Mouse (Mus musculus): ENCODE results near the gene Rab14. TPM values are rescaled to one million over a fixed set of nuclear protein-coding genes. Genes with fewer than 3 reads are reported as not detected.

Gene Rab14
- polyA plus RNA-seq, 1 experiment from 2014 or later, result 436 TPM

DNA sequence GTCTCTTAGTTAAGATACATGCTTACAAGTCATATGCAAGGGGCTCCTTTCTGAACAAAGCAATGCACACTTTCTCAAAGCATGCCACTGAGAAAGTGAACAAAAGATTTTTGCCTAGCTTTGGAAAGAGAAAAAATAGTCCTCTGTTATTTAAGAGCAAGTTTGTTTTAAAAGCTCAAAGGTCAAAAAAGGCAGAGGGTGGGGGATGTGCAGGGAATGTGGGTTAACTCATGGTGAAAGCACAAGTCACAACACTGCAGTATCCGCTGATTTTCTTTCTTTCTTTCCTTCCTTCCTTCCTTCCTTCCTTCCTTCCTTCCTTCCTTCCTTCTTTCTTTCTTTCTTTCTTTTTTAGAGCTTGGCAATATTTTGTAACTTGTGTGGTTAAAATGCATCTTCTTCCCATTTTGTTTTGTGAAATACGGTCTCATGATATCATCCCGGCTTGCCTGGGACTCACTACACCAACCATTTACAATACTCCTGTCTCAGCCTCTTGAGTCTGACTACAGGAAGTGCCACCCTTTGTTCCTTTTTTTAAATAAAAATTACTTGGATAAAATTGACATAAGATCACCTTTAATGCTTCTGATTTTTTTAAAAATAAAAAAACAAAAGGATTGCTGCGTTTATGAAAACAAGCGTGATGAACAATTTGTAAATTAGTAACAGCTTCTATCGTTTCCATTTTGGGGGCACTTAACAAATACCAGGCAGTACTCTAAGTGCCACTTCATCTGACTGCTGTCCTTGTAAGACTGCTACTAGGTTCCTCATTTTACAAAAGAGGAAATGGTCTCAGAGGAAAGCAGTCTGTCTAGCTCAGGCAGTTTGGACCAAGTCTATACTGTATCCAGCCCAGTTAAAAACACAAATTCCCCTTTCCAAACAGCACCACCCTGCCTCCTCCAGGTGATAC lies 5.0 kb downstream of the Rab14 start:
- Histone ChIP-seq H3K4me1 (replicated peaks) (peaks cover 29% of the 10 kb centered on the region), H3K9ac (no peak overlapping the region), H3K4me3 (no peak overlapping the region), H3K27me3 (no peaks in the 10 kb centered on the region), H3K4me2 (no peak overlapping the region), H3K9me3 (no peaks in the 10 kb centered on the region), H3K27ac (replicated peaks) (no peak overlapping the region), H3K36me3 (no peaks in the 10 kb centered on the region)
- ATAC-seq (ENCODE audit: low FRiP score, low read depth), result no peak
- 84% methylated on average over 6 of the region's 6 CpGs for WGBS

DNA sequence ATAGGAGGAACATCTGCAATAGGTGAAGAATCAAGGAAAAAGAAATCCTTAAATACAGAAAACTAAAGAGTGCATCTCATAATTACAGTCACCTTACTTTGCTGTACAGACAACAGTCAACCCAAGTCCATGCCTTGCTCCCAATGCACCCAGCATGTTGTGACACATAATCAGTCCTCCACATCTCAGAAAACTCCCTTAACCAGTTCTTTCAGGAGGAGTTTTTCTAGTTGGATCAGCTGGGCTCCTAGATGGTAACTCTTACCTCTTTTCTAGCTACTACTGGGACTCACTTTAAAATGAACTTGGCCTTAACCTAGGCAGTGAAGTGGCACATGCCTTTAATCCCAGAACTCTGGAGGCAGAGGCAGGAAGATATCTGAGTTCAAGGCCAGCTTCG lies 6.9 kb downstream of the Rab14 start:
- Histone ChIP-seq H3K4me3 (no peak overlapping the region), H3K27ac (replicated peaks) (no peak overlapping the region), H3K9me3 (no peaks in the 10 kb centered on the region), H3K36me3 (peaks cover 16% of the 10 kb centered on the region), H3K4me2 (no peak overlapping the region), H3K4me1 (replicated peaks) (peaks cover 20% of the 10 kb centered on the region), H3K27me3 (no peaks in the 10 kb centered on the region), H3K9ac (no peak overlapping the region)
- ATAC-seq (ENCODE audit: low FRiP score, low read depth), result no peak
- WGBS, result 92% methylated on average over 1 of the region's 1 CpGs

DNA sequence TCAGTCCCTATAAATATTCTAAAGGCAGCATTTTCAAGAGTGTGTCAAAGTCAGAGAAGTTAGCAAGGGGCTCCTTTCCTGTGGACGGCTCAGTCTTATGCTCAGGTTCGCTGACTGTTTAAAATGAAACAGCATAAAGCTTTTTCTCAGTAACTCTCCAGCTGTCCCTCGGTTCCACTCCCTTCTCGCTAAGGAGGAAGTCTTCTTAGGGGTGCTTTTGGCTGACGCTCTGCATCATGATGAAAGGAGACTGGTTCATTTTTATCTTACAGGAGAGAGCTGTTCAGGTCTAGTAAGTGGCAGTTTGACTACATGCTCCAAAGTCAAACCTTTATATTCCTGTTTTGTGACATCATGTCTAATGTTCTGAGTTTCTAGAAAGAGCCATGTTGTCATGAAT lies 12.0 kb downstream of the Rab14 start:
- no peak for ATAC-seq (ENCODE audit: low FRiP score, low read depth)
- Histone ChIP-seq H3K36me3 (peaks cover 40% of the 10 kb centered on the region), H3K27me3 (no peaks in the 10 kb centered on the region), H3K9me3 (no peaks in the 10 kb centered on the region), H3K27ac (replicated peaks) (no peak overlapping the region), H3K4me2 (no peak overlapping the region), H3K4me1 (replicated peaks) (no peaks in the 10 kb centered on the region; the same call in none of the 2 replicates), H3K9ac (no peak overlapping the region), H3K4me3 (no peak overlapping the region)
- WGBS, result 89% methylated on average over 5 of the region's 5 CpGs

DNA sequence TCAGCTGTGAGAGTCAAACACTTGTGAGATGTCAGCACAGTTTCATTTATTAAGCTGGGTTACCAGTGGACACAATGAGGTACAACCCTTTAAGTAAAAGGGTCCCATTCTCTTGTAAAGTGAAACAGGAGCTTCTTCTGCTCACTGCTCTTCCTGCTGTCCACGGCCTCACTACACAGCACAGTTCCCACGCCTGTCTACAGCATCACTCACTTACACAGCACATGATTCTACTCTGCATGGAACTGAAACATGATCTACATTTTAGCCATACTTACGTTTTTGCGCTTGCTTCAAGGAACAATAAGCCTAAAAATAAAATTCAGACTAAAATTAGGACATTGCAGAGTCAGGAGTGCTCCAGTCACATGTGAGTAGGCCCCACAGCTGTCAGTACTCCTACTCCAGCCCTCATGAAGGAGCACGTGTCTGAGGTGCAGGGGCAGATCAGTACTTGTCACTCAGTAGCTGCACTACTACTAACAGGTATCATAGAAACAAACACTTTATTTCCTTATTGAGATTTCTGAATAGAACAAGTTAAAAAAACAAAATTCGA lies 17.7 kb downstream of the Rab14 start:
- no peak for ATAC-seq (ENCODE audit: low FRiP score, low read depth)
- Histone ChIP-seq H3K4me3 (no peak overlapping the region), H3K36me3 (peaks cover 47% of the 10 kb centered on the region), H3K27me3 (no peaks in the 10 kb centered on the region), H3K9ac (no peak overlapping the region), H3K9me3 (no peaks in the 10 kb centered on the region), H3K4me1 (replicated peaks) (no peaks in the 10 kb centered on the region), H3K27ac (replicated peaks) (no peak overlapping the region), H3K4me2 (no peak overlapping the region)
- 88% methylated on average over 6 of the region's 6 CpGs for WGBS

DNA sequence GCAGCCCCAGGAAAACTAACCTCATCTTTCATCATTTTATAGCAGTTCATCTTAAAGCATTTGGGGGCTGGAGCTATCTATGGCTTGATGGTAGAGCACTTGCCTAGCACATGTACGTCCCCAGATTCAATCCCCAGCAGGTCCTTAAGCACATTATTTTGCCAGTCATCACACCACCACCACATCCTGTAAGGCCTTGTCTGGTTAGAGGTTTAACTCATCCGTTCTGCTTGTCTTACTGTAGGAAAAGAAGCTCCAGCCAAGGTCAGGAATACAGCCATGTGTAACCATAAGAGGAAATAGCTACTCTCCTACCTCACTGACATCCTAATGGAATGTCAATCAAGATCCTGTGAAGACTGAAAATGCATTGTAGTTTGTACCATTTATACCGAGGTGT lies 22.8 kb downstream of the Rab14 start:
- H3K27ac ChIP-seq (replicated peaks), result no peak overlapping the region
- H3K4me1 ChIP-seq (replicated peaks), result no peaks in the 10 kb centered on the region
- no peaks in the 10 kb centered on the region for H3K9me3 ChIP-seq
- H3K4me2 ChIP-seq, result no peak overlapping the region
- peaks cover 65% of the 10 kb centered on the region for H3K36me3 ChIP-seq
- H3K4me3 ChIP-seq, result no peak overlapping the region
- WGBS, result 84% methylated on average over 3 of the region's 3 CpGs
- no peaks in the 10 kb centered on the region for H3K27me3 ChIP-seq
- no peak overlapping the region for H3K9ac ChIP-seq
- no peak for ATAC-seq (ENCODE audit: low FRiP score, low read depth)

DNA sequence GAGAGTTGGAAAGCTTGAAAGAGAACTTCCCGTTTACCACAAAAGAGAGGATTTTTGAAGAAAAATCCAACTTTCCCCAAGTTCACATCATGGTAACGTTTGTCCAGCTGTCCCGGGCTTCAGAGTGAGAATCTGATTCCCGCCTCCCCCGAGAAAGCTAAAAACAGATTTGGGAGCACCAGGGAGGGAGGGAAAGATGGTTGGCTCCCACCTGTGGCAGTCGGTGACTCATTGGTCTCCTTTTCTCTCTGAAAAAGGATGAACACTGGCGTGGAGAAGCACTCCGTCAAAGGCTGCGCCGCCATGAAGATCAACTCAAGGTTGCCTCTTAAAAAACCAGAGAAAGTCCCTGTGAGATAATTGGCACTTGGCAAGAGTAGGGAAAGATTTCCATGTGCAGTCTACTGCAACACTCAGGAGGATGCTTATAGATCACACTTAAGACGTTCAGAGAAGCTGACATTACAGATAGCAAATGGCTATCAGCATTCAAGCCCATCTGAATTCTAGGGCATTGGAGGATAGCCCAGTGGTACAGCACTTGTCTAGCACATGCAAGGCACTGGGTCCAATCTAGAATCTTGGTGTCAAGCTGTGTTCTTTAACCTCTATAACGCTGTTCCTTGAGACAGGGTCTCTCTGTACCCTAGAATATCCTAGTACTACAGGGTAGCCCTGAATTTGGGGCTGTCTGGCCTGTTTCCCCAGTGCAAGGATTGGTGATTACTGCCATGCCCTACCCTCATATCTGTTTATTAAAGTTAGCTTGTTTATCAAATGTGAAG lies 25.4 kb downstream of the Rab14 start:
- Histone ChIP-seq H3K36me3 (peaks cover 65% of the 10 kb centered on the region), H3K27ac (replicated peaks) (no peak overlapping the region), H3K4me3 (no peak overlapping the region), H3K9ac (no peak overlapping the region), H3K4me1 (replicated peaks) (no peaks in the 10 kb centered on the region), H3K4me2 (no peak overlapping the region), H3K27me3 (no peaks in the 10 kb centered on the region), H3K9me3 (no peaks in the 10 kb centered on the region)
- ATAC-seq (ENCODE audit: low FRiP score, low read depth), result no peak
- WGBS, result 91% methylated on average over 12 of the region's 12 CpGs

DNA sequence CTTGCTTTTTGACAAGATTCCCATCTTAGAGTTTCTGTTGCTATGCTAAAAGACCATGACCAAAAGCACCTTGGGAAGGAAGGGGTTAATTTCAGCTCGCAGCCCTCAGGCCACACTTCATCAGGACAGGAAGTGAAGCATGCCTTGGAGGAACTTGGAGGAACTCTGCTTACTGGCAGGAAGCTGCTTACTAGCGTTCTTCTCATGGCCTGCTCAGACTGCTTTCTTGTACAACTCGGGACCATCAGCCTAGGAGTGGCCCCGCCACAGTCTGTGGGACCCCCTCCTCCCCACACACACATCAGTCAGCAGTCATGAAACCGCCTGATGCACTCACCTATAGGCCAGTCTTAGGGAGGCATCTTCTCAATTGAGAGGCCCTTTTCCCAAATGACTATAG lies 26.8 kb downstream of the Rab14 start:
- no peak overlapping the region for H3K27ac ChIP-seq (replicated peaks)
- H3K4me2 ChIP-seq, result no peak overlapping the region
- 60% methylated on average over 5 of the region's 5 CpGs for WGBS

DNA sequence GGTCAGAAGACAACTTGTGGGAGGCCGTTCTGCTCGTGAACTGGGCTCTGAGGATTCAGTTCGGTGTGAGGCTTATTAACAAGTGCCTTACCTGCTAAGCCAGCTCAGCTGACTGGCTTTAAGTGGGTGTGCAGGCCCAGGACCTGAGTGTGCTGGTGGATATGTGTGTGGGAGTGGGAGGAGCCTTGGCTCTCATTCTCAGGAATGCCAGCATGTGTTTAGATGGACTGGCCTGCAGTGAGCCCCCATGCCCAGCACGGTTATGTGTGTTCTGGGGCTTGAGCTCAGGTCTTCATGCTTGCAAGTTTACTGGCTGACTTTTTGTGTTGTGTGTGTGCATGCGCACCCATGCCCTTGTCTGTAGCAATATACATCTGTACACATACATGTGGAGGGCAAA lies 27.3 kb downstream of the Rab14 start:
- H3K36me3 ChIP-seq, result peaks cover 63% of the 10 kb centered on the region
- H3K27ac ChIP-seq (replicated peaks), result no peak overlapping the region
- H3K27me3 ChIP-seq, result no peaks in the 10 kb centered on the region
- H3K4me2 ChIP-seq, result no peak overlapping the region
- H3K4me1 ChIP-seq (replicated peaks), result no peaks in the 10 kb centered on the region
- H3K9me3 ChIP-seq, result no peaks in the 10 kb centered on the region
- H3K9ac ChIP-seq, result no peak overlapping the region
- no peak for ATAC-seq (ENCODE audit: low FRiP score, low read depth)
- 92% methylated on average over 5 of the region's 5 CpGs for WGBS
- H3K4me3 ChIP-seq, result no peak overlapping the region

More for the DNA sequence above, 26.8 kb downstream of the Rab14 start:
- ATAC-seq (ENCODE audit: low FRiP score, low read depth), result no peak
- Histone ChIP-seq H3K4me1 (replicated peaks) (no peaks in the 10 kb centered on the region), H3K4me3 (no peak overlapping the region), H3K27me3 (no peaks in the 10 kb centered on the region), H3K9ac (no peak overlapping the region), H3K9me3 (no peaks in the 10 kb centered on the region), H3K36me3 (peaks cover 63% of the 10 kb centered on the region)

DNA sequence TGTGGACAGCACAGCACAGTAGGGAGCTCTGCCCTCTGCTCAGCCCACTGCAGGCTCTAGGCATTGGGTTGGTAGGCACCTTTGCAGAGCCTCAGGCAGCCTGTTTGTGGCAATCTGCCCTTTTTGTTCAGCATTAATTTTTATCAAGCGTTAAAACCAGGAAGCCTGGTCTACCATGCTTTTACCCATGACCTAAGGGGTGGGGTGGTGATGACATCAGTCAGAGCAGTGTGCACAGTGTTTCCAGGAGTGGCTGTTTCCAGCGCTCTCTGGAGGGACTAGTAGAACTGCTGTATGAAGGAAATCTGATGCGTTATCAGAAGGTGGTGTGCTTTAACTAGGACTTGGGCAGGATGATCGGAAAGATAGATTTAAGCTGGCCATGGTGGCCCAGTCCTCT lies 28.7 kb downstream of the Rab14 start:
- Histone ChIP-seq H3K36me3 (peaks cover 61% of the 10 kb centered on the region), H3K27ac (replicated peaks) (no peak overlapping the region), H3K4me3 (no peak overlapping the region), H3K4me1 (replicated peaks) (no peaks in the 10 kb centered on the region), H3K9ac (no peak overlapping the region), H3K9me3 (no peaks in the 10 kb centered on the region), H3K27me3 (no peaks in the 10 kb centered on the region), H3K4me2 (no peak overlapping the region)
- WGBS, result 88% methylated on average over 4 of the region's 4 CpGs
- no peak for ATAC-seq (ENCODE audit: low FRiP score, low read depth)

DNA sequence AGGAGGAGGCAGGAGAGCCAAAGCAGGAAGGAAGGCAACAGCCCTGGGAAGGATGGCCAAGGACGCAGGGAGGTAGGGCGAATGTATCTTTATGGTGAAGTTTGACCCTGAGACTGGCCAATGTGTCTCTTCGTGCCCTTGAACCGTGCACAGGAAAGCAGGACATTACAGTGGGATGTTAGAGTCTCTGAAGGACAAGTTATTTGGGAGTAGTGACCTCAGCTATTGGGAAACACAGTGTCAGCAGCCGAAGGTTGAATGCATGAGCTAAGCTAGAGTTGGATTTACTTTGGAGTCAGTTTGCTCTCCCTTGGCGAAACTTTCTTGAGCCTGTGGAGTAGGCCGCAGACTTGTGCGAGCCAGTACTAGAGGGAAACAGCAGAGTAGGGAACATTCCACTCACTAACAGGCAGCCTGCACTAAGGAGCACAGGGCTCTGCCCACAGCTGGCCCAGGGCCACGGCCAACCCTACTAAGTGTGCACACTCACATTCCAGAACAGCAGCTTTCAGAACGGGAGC lies 29.5 kb downstream of the Rab14 start:
- H3K27ac ChIP-seq (replicated peaks), result no peak overlapping the region
- WGBS, result 90% methylated on average over 10 of the region's 10 CpGs

DNA sequence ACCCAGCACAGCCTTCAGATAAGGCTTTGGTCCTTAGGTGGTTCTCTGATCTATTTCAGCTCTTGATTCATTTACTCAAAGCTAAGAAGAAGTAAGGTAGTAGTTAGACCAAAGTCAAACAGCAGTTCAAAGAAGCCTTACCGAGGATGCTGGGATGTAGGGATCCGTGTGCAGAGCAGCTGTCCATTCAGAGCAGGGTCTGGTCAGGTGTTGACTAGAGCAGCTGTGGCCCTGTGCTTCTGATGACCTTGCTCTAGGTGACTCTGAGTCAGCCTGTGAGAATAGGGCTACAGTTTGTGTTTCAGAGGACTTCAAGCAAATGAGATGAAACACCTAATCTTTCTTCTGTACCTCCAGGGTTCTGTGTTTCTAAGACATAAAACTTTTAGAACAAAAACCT lies 31.5 kb downstream of the Rab14 start:
- Histone ChIP-seq H3K27ac (replicated peaks) (no peak overlapping the region), H3K9me3 (no peaks in the 10 kb centered on the region), H3K4me2 (no peak overlapping the region), H3K4me1 (replicated peaks) (no peaks in the 10 kb centered on the region), H3K27me3 (no peaks in the 10 kb centered on the region), H3K36me3 (peaks cover 47% of the 10 kb centered on the region), H3K9ac (no peak overlapping the region), H3K4me3 (no peak overlapping the region)
- 98% methylated on average over 2 of the region's 2 CpGs for WGBS
- no peak for ATAC-seq (ENCODE audit: low FRiP score, low read depth)

More for the DNA sequence above, 29.5 kb downstream of the Rab14 start:
- peaks cover 55% of the 10 kb centered on the region for H3K36me3 ChIP-seq
- H3K9ac ChIP-seq, result no peak overlapping the region
- no peaks in the 10 kb centered on the region for H3K4me1 ChIP-seq (replicated peaks)
- no peak for ATAC-seq (ENCODE audit: low FRiP score, low read depth)
- H3K4me2 ChIP-seq, result no peak overlapping the region
- H3K27me3 ChIP-seq, result no peaks in the 10 kb centered on the region
- H3K9me3 ChIP-seq, result no peaks in the 10 kb centered on the region
- no peak overlapping the region for H3K4me3 ChIP-seq

DNA sequence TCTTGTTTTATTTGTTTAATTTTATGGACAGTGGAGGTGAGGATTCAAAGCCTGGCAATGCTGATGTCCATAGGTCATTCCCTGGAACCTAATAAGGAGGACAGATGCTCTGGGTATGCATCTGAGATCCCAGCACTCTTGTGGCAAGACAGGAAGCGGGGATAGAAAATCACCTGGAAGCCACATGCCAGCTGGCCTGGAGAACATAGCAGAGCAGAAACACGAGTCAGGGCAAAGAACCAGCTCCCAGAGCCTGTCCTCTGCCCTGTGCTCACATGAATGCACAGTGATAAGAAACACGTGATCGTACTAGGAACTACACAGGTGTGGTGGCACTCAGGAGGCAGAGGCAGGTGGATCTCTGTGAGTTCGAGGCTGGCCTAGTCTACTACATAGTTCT lies 34.1 kb downstream of the Rab14 start:
- Histone ChIP-seq H3K4me1 (replicated peaks) (no peaks in the 10 kb centered on the region), H3K27ac (replicated peaks) (no peak overlapping the region), H3K9ac (no peak overlapping the region), H3K9me3 (no peaks in the 10 kb centered on the region), H3K4me2 (no peak overlapping the region), H3K27me3 (no peaks in the 10 kb centered on the region), H3K36me3 (peaks cover 55% of the 10 kb centered on the region), H3K4me3 (no peak overlapping the region)
- WGBS, result 90% methylated on average over 5 of the region's 5 CpGs
- no peak for ATAC-seq (ENCODE audit: low FRiP score, low read depth)
